Mouse (Mus musculus) c-Kit-positive CD71-positive TER-119-positive erythroid progenitor cells, embryonic 14.5 days (primary cell): ENCODE data around the gene Ccdc42.

Source experiments
- DNase-seq: peaks from one replicate; pipeline ENCODE4 v3.0.0-alpha.2; 2013; ENCODE audit warnings: low spot score

The Ccdc42 gene

GRCm38 (mm10) chr11:68586721-68587120 is at the start of gene Ccdc42:
Gene Ccdc42, plus strand, starts transcription at chr11:68587021.
- no peak for DNase-seq

DNA sequence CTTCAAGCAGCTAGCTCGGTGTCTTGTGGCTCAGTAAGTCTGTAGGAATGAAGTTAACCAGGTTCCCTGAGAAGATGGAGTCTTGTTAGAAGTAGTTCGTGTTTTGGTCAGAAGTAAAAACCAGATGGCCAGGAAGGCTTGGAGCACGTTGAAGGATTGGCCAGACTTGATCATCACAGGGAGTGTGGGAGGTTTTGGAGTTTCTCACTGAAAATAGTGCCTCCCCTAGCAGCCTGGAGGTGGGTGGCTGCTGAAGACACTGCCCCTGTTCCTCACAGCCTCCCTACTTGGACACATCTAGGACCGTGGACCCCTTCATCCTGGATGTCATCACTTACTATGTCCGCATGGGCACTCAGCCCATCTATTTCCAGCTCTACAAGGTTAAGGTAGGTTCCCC is 47.2 kb upstream of the Ccdc42 start:
- DNase-seq: no peak

DNA sequence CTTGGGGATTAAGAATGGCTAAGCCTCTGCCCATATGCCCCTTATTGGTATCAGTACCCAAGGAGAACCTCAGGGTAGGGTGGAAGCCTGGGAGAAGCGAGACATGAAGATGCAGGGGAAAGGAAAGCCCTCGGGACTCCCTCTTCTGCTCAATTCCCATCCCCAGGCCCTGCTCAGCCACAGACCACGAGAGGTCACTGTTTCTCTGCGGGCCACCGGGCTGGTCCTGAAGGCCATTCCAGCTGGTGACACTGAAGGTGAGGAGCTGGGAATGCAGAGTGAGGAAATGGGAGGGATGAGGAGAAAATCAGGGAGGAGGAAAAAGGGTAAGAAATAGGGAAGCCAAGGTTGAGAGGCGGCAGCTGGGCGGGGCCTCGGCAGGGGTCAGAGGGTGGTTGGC is 42.3 kb upstream of the Ccdc42 start:
- no peak for DNase-seq

DNA sequence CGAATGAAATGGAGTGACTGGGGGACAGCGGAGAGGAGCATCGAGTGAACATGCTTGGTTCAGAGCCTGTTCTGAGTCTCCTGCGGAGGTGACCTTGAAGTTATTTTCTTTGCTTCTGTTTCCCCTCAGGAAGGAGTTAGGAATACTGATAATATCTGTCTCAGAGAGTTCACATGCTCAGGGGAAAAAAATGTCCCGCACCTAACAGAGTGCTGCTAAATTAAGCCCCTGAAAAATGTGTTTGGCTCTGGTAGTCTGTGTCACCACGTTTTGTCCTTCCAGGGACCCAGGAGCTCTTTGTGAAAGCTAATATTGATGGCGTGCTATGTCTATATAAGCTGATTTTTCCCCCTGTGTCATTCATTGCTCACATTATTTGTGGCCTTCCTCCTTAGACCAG is 41.6 kb upstream of the Ccdc42 start:
- no peak for DNase-seq

DNA sequence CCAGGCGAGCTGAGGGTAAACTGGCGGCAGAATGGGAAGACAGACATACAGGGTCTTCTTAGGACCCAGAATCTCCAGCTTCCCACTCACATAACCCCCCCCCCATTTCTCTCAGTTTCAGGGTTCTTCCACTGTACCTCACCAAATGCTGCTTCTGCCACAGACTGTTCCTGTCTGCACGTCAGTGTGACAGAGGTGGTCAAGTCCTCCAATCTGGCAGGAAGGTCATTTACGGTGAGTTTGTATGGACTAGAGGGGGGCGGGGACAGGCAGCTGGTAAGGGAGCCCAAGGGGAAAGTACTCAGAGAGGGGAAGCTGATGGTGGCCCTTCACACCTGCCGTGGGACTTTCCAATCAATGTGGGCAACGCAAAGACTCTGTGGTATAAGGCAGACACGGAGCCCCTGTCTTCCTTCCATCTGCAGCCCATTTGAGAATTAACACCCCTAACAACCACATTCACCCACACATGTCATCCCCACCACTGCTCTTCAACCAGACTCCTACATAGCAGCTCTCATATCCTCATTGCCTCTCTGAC is 41.1 kb upstream of the Ccdc42 start:
- no peak for DNase-seq

- no peak for DNase-seq
Observed at GRCm38 (mm10) chr11:68547484-68547883, 39.3 kb upstream of the Ccdc42 start.

- DNase-seq: peak; percentile 10
Observed at GRCm38 (mm10) chr11:68549597-68549996, 37.2 kb upstream of the Ccdc42 start.

- DNase-seq: no peak
Observed at GRCm38 (mm10) chr11:68550358-68550757, 36.5 kb upstream of the Ccdc42 start.

GRCm38 (mm10) chr11:68553981-68554471 is 32.8 kb upstream of the Ccdc42 start:
- no peak for DNase-seq

- DNase-seq: no peak
Observed at GRCm38 (mm10) chr11:68555918-68556584, 30.8 kb upstream of the Ccdc42 start, which contains the start of gene Mfsd6l. Gene Mfsd6l, plus strand, starts transcription at chr11:68556186.

- DNase-seq: no peak
Observed at GRCm38 (mm10) chr11:68559546-68559945, 27.3 kb upstream of the Ccdc42 start.

DNA sequence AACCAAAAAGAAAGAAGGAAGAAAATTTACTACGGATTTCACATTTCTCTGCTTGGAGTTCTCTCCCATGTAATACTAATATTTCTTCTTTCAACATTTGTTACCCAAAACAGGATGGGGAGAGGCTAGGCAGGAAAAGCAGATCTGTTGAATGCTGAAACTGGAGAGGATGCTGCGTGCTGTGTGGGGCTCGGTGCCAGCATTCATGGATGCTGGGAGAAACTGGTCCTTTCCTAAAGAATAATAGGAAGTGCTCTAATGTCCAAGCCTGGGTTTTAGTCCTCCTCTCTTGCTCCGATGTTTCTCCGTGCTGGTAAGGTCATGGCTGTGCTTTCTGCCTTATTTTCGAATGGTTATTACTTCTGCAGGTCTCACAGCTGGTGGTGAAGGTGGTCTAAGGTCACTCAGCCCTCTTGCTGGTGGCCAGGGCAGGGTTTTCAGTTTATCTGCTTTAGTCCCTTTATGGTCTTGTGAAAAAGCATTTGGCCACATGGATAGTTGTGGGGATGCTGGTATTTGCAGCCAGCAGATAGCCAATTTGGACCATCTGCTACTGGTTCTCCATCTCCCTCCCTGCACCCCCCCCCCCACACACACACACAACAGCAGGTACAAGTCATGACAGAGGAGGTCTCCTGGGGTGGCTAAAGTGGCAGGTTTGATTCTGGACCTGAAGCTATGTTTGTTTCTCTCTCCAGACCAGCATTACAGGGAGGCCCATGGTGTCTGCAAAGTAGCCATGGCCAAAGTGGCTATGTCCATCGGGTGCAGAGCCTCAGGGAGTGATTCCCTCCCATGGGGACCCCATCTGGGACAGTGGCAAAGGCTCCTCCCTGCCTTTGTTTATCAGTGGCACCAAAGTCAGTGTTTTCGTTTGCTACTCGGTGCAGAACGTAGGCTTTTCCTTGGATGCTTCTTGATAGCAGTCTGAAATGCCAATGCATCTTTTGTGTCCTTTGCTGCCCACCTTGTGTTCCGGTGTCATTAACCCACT is 24.6 kb upstream of the Ccdc42 start:
- DNase-seq: no peak

DNA sequence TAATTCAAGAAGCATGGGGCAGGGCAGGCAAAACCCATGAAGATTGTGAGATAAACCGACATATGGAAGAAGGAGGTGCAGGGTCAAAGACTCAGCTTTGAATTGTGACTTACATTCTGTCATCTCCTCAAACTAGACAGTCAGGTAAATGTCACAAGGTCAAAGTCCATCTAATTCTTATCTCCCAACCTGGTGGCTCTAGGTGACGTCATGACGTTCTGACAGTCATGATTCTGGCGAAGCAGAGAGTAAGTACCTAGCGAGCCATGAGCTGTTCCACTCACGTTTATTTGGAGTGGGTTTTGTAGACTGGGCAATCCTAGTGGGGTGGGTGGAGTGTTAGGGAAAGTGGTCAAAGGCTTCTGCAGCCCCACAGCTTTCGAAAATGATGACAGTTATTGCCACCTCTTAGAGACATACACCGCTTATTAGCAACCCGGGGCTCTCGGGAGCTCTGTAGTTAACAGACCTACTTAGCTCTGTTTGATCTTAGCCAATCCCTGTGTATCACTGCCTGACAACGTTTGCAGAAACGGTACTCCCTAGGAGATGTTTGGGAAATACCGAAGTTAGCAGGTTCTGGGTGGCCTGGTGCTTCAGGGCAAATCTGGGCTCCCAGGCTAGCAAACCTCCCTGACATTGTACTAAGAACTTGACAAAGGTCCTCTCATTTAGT is 22.3 kb upstream of the Ccdc42 start:
- DNase-seq: no peak

DNA sequence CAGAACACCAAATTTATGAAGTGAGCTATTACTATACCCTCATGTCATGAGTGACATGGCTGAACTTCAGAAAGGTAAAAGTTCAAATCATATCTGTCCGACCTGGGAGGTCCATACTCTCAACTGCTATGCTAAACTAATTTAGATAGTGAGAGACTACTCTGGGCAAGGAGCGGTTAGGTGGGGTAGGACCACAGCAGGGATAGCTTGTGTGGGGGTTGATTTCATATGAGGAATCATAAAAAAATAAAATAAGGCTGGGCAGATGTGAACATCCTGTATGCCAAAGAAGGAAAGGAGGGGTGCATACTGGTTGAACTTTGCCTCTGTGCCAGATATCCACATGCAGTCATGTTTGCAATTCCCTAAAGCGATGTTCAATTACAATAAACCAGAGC is 21.8 kb upstream of the Ccdc42 start:
- no peak for DNase-seq

GRCm38 (mm10) chr11:68566447-68567059 is 20.3 kb upstream of the Ccdc42 start:
- DNase-seq: peak; percentile 45

DNA sequence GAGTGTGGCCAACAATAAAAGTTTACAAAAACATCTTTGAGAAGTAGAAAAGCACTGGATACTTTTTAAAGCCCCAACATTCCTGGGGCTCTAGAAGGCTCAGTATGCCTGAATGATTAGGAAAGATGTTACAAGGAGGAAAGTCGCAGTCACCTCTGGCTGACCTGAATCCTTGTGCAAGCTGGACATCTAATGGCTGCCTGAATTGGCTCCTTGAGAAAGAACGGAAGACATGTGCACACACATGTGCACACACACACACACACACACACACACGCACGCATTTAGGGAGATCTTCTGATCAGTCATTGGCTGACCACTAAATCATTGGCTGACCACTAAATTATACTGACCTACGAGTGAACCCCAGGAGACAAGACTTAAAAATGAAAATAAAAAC is 16.0 kb upstream of the Ccdc42 start:
- no peak for DNase-seq

DNA sequence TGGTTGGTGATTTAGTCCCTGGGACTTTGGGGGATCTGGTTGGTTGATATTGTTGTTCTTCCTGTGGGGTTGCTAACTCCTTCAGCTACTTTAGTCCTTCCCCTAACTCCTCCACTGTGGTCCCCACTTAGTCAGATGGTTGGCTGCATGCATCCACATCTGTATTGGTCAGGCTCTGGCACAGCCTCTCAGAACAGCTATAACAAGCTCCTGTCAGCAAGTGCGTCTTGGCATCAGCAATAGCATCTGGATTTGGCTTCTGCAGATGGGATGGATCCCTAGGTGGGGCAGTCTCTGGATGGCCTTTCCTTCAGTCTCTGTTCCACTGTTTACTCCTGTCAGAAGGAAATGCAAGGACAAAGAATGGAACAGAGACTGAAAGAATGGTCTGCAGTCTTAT is 9.7 kb upstream of the Ccdc42 start:
- DNase-seq: no peak

GRCm38 (mm10) chr11:68579462-68579881 is 7.3 kb upstream of the Ccdc42 start:
- no peak for DNase-seq

DNA sequence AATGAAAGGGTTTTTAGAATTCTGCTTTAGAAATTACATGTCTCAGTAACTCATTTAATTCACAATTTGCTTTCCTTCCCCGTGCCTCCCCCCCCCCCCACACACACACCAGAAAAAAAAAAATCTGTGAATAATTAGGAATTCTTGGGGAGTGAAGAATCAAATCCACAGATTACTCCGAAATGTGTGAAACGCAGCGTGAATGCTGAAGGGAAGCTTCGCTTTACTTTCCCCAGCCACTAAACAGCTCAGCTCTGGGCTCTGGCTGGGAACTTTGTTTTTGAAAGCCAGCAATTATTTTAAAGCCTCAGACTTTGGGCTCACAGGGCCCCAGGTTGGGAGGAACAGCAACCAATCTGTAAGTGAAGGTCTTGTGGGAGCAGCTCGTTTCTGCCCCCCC is 6.3 kb upstream of the Ccdc42 start:
- no peak for DNase-seq

- no peak for DNase-seq
Observed at GRCm38 (mm10) chr11:68583225-68583624, 3.6 kb upstream of the Ccdc42 start.

GRCm38 (mm10) chr11:68583906-68584480 is 2.8 kb upstream of the Ccdc42 start:
- no peak for DNase-seq
